Mouse (Mus musculus) layer of hippocampus, adult 9-11 months (tissue): Measurements from ENCODE around the gene Tex36.

Source experiments
- DNase-seq: peaks from one replicate; pipeline ENCODE4 v3.0.0; 2022

The Tex36 gene

DNA sequence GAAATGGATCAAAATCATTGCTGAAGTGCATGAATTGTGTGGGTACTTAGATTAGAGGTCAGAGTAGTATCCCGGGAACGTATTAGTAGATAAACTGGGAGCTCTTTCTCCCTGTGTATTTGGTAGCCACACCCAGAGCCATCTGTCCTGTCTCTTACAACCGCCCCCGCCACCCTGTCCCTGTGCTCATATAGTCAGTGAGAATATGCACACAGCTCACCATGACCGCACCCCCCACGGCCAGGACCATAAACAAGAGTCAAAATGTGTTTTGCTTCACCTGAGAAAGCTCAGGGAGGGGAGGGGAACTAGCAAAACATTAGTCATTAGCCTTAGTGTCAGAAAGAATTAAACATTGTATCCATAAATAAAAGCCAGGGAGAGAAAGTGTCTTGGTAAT is 18.7 kb downstream of the Tex36 start:
- peak; percentile 10 for DNase-seq

DNA sequence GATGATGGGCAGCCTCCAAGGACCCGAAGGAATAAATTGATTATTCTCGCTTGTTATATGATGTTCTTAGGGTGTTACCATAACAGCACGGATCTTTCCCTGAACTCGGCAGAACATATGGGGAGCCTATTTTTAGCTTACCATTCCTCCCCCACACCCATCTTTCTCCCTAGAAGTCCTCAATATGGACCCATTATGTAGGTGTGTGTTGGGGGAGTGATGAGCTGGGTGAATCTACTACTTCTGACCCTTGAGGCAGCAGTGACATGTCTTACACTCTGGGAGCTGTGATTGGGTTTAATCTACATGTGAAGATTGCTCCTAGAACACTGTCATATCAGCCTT is 21.7 kb downstream of the Tex36 start:
- DNase-seq: peak; percentile 47

DNA sequence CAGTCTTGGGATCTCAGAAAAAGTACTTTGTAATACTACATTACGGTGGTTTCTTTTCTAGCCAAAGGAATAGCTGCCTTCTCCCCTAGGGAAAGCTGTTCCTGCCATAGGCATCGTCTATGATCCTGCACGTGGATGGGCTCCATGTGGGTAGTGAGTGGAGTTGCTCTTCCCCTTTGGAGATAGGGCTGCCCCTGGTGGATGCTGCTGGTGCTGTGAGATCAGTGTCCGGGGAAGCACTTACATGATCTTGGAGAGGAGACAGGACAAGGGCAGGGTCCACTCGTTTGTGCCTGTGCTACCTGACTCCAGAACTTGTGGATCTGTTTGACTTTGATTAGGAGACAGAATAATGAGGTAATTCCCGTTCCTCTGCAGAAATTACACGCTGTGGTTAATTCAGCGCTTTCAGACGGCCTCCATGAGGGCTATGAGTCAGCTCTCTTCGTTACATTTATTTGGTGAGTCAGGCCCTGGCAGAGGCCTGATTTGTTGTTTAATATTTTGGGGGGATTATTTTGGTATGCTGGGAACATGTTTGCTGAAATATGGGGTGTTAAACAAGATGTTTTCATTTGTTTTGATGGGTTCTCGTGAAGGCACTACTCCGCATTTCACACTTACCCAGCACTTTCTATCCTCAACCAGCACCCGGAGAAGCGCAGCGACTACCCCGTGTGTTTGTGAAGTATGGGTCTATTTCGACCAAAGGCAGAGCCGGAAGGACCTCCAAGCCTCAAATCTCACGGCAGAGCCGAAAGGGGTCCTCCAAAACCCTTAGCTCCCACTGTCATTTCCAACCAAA is 22.3 kb downstream of the Tex36 start:
- DNase-seq: peak; percentile 41

GRCm38 (mm10) chr7:133576825-133577224 is 25.1 kb downstream of the Tex36 start:
- DNase-seq: no peak

GRCm38 (mm10) chr7:133576281-133576680 is 25.7 kb downstream of the Tex36 start:
- no peak for DNase-seq

DNA sequence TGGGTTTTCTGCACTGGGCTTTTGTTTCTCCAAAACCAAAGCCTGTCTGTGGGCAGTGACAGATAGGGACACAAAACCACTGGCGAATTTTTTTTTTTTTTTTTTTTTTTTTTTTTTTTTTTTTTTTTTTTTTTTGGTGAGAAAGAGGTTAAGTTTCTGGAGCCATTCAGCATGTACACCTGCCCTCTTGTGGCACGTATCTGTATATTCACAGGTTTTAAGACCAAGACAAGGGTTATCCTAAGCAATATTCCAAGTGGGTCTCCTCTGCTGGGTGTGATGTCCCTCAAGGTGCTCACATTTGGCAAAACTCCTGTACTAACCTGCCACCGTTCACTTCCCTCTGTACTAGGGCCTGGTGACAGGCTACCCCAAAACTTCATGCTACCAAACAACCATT is 30.0 kb downstream of the Tex36 start:
- DNase-seq: no peak

DNA sequence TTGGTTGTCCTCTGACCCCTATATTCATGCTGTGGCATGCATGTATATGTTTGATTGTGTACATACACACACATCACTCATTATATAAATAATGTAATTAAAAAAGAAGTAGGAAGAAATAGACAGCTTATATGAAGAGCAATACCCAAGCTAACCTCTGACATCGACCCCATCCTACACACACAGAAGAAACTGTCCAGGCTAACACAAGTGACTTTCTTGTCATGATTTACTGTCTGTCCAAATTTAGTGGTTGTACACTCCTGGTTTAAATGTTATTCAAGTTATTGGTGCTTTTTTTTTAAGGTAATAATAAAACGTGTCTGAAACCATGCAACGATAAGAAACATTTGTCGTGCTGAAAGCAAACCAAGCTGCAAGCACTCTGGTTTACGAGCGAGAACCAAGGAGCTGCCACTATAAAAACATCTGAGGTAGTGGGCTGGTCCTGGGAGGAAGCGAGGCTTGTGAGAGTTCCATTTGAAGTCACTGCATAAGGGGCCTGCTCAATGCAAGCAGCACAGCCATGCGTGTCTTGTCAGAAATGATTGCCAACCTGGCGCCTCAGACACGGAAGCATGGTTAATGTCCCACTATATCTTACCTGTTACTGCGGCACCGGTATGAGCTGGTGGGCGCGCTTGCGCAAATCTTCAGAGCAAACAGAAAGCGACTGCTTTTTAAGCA is 32.6 kb downstream of the Tex36 start:
- no peak for DNase-seq

- no peak for DNase-seq
Measured at GRCm38 (mm10) chr7:133564600-133564999, 37.4 kb downstream of the Tex36 start.

DNA sequence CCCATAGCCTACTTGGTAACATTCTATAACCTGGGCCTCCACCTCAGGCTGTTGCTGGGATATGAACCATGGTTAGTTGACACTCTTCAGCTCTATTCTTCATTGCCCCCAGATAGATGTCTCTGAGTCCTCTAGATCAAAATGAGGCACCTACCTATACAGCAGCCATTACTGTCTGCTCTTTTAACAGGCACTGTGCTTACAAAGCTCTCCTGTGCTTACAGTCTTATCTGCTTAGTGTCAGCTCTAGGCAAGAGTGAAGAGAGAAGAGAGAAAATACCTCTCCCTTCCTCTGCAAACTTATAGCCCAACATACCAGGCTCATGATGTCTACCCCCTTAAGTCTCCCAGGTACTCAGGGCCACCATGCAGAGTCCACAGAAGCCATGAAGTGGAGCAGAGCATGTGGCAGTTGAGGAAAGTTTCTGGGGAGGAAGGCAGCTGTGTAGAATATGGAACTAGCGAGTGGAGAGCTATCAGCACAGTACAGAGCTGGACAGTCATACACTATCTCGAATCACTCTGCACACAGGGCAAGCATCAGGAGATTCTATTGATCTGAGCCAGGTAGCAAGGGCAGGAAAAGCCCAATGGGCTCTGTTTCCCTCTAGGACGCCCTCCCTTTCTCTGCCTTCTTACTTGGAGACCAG is 38.7 kb downstream of the Tex36 start:
- DNase-seq: no peak

GRCm38 (mm10) chr7:133555786-133556492 is 46.0 kb downstream of the Tex36 start:
- DNase-seq: no peak

- DNase-seq: no peak
Measured at GRCm38 (mm10) chr7:133552306-133552991, 49.5 kb downstream of the Tex36 start.

- no peak for DNase-seq
Measured at GRCm38 (mm10) chr7:133551000-133551399, 51.0 kb downstream of the Tex36 start.

GRCm38 (mm10) chr7:133548434-133548833 is 53.5 kb downstream of the Tex36 start:
- DNase-seq: no peak

- no peak for DNase-seq
Measured at GRCm38 (mm10) chr7:133545631-133546030, 56.3 kb downstream of the Tex36 start.

GRCm38 (mm10) chr7:133544966-133545365 is 57.0 kb downstream of the Tex36 start:
- no peak for DNase-seq

GRCm38 (mm10) chr7:133543131-133543530 is 58.8 kb downstream of the Tex36 start:
- peak; percentile 75 for DNase-seq

DNA sequence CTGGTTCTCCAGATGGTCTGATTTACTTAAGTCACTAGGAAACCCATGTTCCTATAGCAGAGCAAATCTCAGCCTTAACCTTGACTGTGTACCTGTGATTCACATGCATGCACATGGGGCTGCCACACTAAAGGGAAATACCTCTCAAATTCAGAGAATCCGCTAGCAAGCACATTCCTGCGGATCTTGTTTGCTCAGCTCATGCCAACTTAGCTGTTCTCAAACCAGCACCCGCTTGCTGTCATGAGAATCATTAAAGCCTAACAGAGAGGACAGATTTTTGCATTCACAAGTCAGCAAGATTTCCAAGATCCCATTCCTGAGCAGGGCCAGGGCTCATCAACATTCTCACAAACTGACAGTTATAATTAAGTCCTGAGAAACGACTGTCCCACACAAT is 64.6 kb downstream of the Tex36 start:
- no peak for DNase-seq
